Mouse (Mus musculus) heart, embryonic 11.5 days (tissue): ENCODE measurements around the gene Lbx2. TPM values are rescaled to one million over a fixed set of nuclear protein-coding genes. Genes with fewer than 3 reads are reported as not detected.

Experiments
- ATAC-seq: fragments of 200-750 bp; cut with Nextera tagmentation; replicated peaks from 2 replicates; pipeline ENCODE4 v1.8.0; 2017; ENCODE audit warnings: moderate library complexity; ENCODE audit not compliant: insufficient number of reproducible peaks, low FRiP score, low TSS enrichment
- H3K27ac ChIP-seq: fragments of 300-500 bp; sonication (generic); 2 replicates; pipeline ENCODE4 v1.5.1; 2014; ENCODE audit warnings: mild to moderate bottlenecking, low read depth, low read length
- H3K27me3 ChIP-seq: fragments of 300-500 bp; sonication (generic); 2 replicates; pipeline ENCODE4 v1.6.1; 2014; ENCODE audit warnings: mild to moderate bottlenecking, low read length, mixed read lengths; ENCODE audit not compliant: control insufficient read depth, insufficient read depth
- H3K36me3 ChIP-seq: fragments of 300-500 bp; sonication (generic); 2 replicates; pipeline ENCODE4 v1.6.1; 2014; ENCODE audit warnings: mild to moderate bottlenecking, low read length, moderate library complexity, mixed read lengths; ENCODE audit not compliant: control insufficient read depth, insufficient read depth
- H3K4me1 ChIP-seq: fragments of 300-500 bp; sonication (generic); 2 replicates; pipeline ENCODE4 v1.6.1; 2014; ENCODE audit warnings: low read length; ENCODE audit not compliant: control insufficient read depth, insufficient read depth
- H3K4me2 ChIP-seq: fragments of 300-500 bp; sonication (generic); 2 replicates; pipeline ENCODE4 v1.6.1; 2014; ENCODE audit warnings: mild to moderate bottlenecking, moderate library complexity
- H3K4me3 ChIP-seq: fragments of 300-500 bp; sonication (generic); 2 replicates; pipeline ENCODE4 v1.5.1; 2014; ENCODE audit warnings: low read depth, low read length
- H3K9ac ChIP-seq: fragments of 300-500 bp; sonication (generic); 2 replicates; pipeline ENCODE4 v1.6.1; 2014; ENCODE audit warnings: mild to moderate bottlenecking, low read depth, low read length, moderate library complexity
- H3K9me3 ChIP-seq: fragments of 300-500 bp; sonication (generic); replicated peaks from 2 replicates; pipeline ENCODE4 v1.6.1; 2016; ENCODE audit warnings: low read length; ENCODE audit not compliant: control insufficient read depth
- WGBS: fragments of 180-500 bp; shearing (Covaris S2); extraction: QIAGEN DNeasy Blood & Tissue Kit; methylation state at CpG from one replicate; pipeline ENCODE4 v1.1.7; 2014; ENCODE audit not compliant: insufficient replicate concordance; 5-methylcytosine and 5-hydroxymethylcytosine counted together
- polyA plus RNA-seq: library from polyadenylated mRNA; unstranded; fragments of >200 nt; fragmentation: Nextera tagmentation; extraction: Ambion mirVana; gene quantifications from 2 replicates; pipeline ENCODE4 v1.2.1, GENCODE M21; 2014

The Lbx2 gene
- polyA plus RNA-seq, 1 experiment from 2014 or later: 0.52 TPM

- H3K4me2 ChIP-seq: peak overlapping the region; percentile 81
- no peak for ATAC-seq
- H3K4me1 ChIP-seq: peaks cover 17% of the 10 kb centered on the region
- H3K9ac ChIP-seq: peak overlapping the region; percentile 97
- whole genome bisulfite sequencing: 2% methylated on average over 26 of the region's 26 CpGs
- H3K4me3 ChIP-seq: peak overlapping the region; percentile 96
- peak overlapping the region; percentile 83 for H3K27ac ChIP-seq
- no peaks in the 10 kb centered on the region for H3K9me3 ChIP-seq
- H3K36me3 ChIP-seq: peaks cover 7% of the 10 kb centered on the region; the same call in 1 of the 2 replicates
- H3K27me3 ChIP-seq: peaks cover 18% of the 10 kb centered on the region
Measured at GRCm38 (mm10) chr6:83053136-83053960, 32.8 kb upstream of the Lbx2 start.

GRCm38 (mm10) chr6:83054074-83054851 is 31.9 kb upstream of the Lbx2 start, which contains the start of gene Aup1:
Aup1 (plus strand) TSS chr6:83054521.
- Histone ChIP-seq H3K27ac (peak within 1 kb of the TSS; percentile 83), H3K4me1 (peaks cover 17% of the 10 kb centered on the region), H3K4me3 (peak within 1 kb of the TSS; percentile 96), H3K36me3 (peaks cover 7% of the 10 kb centered on the region; the same call in 1 of the 2 replicates), H3K9me3 (no peaks in the 10 kb centered on the region), H3K9ac (peak within 1 kb of the TSS; percentile 97), H3K27me3 (peaks cover 10% of the 10 kb centered on the region), H3K4me2 (peak within 1 kb of the TSS; percentile 81)
- WGBS: under 1% methylated on average over 63 of the region's 64 CpGs
- ATAC-seq: peak; percentile 93

- WGBS: under 1% methylated on average over 50 of the region's 50 CpGs
- H3K4me2 ChIP-seq: peak within 1 kb of the TSS; percentile 81
- H3K27ac ChIP-seq: peak within 1 kb of the TSS; percentile 83
- H3K27me3 ChIP-seq: peaks cover 6% of the 10 kb centered on the region
- ATAC-seq: peak; percentile 27
- peaks cover 19% of the 10 kb centered on the region for H3K4me1 ChIP-seq
- peaks cover 7% of the 10 kb centered on the region; the same call in 1 of the 2 replicates for H3K36me3 ChIP-seq
- H3K9ac ChIP-seq: peak within 1 kb of the TSS; percentile 97
- H3K4me3 ChIP-seq: peak within 1 kb of the TSS; percentile 96
- no peaks in the 10 kb centered on the region for H3K9me3 ChIP-seq
Measured at GRCm38 (mm10) chr6:83054871-83055431, 31.2 kb upstream of the Lbx2 start, which contains the start of gene Htra2. Htra2 (minus strand) TSS chr6:83055273.

- no peak within 1 kb of the TSS for H3K9ac ChIP-seq
Measured at GRCm38 (mm10) chr6:83057790-83058189, 28.4 kb upstream of the Lbx2 start, which contains the start of gene Dqx1. Dqx1 (plus strand) TSS chr6:83057844.

GRCm38 (mm10) chr6:83058725-83059124 is 27.4 kb upstream of the Lbx2 start:
- H3K4me2 ChIP-seq: no peak overlapping the region
- H3K9me3 ChIP-seq: no peaks in the 10 kb centered on the region
- H3K36me3 ChIP-seq: peaks cover 4% of the 10 kb centered on the region; the same call in 1 of the 2 replicates
- 87% methylated on average over 2 of the region's 2 CpGs for WGBS
- no peak overlapping the region for H3K9ac ChIP-seq
- peaks cover 10% of the 10 kb centered on the region for H3K4me1 ChIP-seq
- no peak for ATAC-seq
- peaks cover 36% of the 10 kb centered on the region for H3K27me3 ChIP-seq
- no peak overlapping the region for H3K27ac ChIP-seq
- H3K4me3 ChIP-seq: no peak overlapping the region

More at GRCm38 (mm10) chr6:83057790-83058189, 28.4 kb upstream of the Lbx2 start, which contains the start of gene Dqx1:
- 61% methylated on average over 3 of the region's 3 CpGs for WGBS
- no peak for ATAC-seq
- Histone ChIP-seq H3K27ac (no peak within 1 kb of the TSS), H3K27me3 (peaks cover 26% of the 10 kb centered on the region), H3K4me3 (no peak within 1 kb of the TSS), H3K4me2 (no peak within 1 kb of the TSS), H3K4me1 (peaks cover 15% of the 10 kb centered on the region), H3K9me3 (no peaks in the 10 kb centered on the region), H3K36me3 (peaks cover 4% of the 10 kb centered on the region; the same call in 1 of the 2 replicates)

- 34% methylated on average over 8 of the region's 8 CpGs for WGBS
- no peak overlapping the region for H3K4me2 ChIP-seq
- H3K4me1 ChIP-seq: peaks cover 15% of the 10 kb centered on the region
- no peak overlapping the region for H3K9ac ChIP-seq
- H3K27me3 ChIP-seq: peaks cover 98% of the 10 kb centered on the region
- no peaks in the 10 kb centered on the region for H3K36me3 ChIP-seq
- no peak for ATAC-seq
- H3K4me3 ChIP-seq: no peak overlapping the region
- no peak overlapping the region for H3K27ac ChIP-seq
- no peaks in the 10 kb centered on the region for H3K9me3 ChIP-seq
Measured at GRCm38 (mm10) chr6:83065995-83066394, 20.2 kb upstream of the Lbx2 start.

GRCm38 (mm10) chr6:83066441-83066840 is 19.7 kb upstream of the Lbx2 start:
- H3K4me3 ChIP-seq: no peak overlapping the region
- H3K27ac ChIP-seq: no peak overlapping the region
- no peaks in the 10 kb centered on the region for H3K36me3 ChIP-seq
- no peak overlapping the region for H3K9ac ChIP-seq
- H3K9me3 ChIP-seq: no peaks in the 10 kb centered on the region
- no peak for ATAC-seq
- 22% methylated on average over 6 of the region's 6 CpGs for WGBS
- H3K27me3 ChIP-seq: peaks cover 98% of the 10 kb centered on the region
- H3K4me1 ChIP-seq: peaks cover 15% of the 10 kb centered on the region
- no peak overlapping the region for H3K4me2 ChIP-seq

- H3K27ac ChIP-seq: no peak overlapping the region
- WGBS: 2% methylated on average over 8 of the region's 8 CpGs
- H3K27me3 ChIP-seq: peaks cover 98% of the 10 kb centered on the region
- no peaks in the 10 kb centered on the region for H3K36me3 ChIP-seq
- no peak overlapping the region for H3K9ac ChIP-seq
- H3K9me3 ChIP-seq: no peaks in the 10 kb centered on the region
- H3K4me2 ChIP-seq: peak overlapping the region; percentile 56; the same call in 1 of the 2 replicates
- peak overlapping the region; percentile 27 for H3K4me3 ChIP-seq
- H3K4me1 ChIP-seq: peaks cover 15% of the 10 kb centered on the region
- ATAC-seq: no peak
Measured at GRCm38 (mm10) chr6:83068221-83068620, 17.9 kb upstream of the Lbx2 start.
